Mouse (Mus musculus): Measurements from ENCODE around the gene Zfp629. TPM values are rescaled to one million over a fixed set of nuclear protein-coding genes. Genes with fewer than 3 reads are reported as not detected.

Zfp629 gene
- polyA plus RNA-seq (2021; fragmentation: Nextera tagmentation): 1.4 and 2.9 TPM in 2 replicates
- long read RNA-seq, experiment 1, full-length matches to known transcripts: 1 of 15 reads
- long read RNA-seq, experiment 1, partial matches to known transcripts: 9 of 15 reads
- long read RNA-seq, experiment 1, other reads (novel, unspliced or antisense): 5 of 15 reads
- long read RNA-seq, experiment 2, partial matches to known transcripts: 0 of 2 reads
- long read RNA-seq, experiment 2, other reads (novel, unspliced or antisense): 2 of 2 reads

GRCm38 (mm10) chr7:127614891-127615843 is at the start of gene Zfp629:
Zfp629 (minus strand) TSS chr7:127615797.

GRCm38 (mm10) chr7:127588011-127588871 is 27.4 kb downstream of the Zfp629 start, which contains the start of the genes Ccdc189 and Rnf40:
Ccdc189 (minus strand) TSS chr7:127588595.
Rnf40 (plus strand) TSS chr7:127588767.

GRCm38 (mm10) chr7:127572895-127573471 is 42.6 kb downstream of the Zfp629 start, which contains the start of gene Phkg2:
Phkg2 (plus strand) TSS chr7:127573340.

GRCm38 (mm10) chr7:127561340-127561858 is 54.2 kb downstream of the Zfp629 start, which contains the start of gene Tmem265:
Tmem265 (plus strand) TSS chr7:127561390.

Other genes with a start within 250 kb of the Zfp629 start
- 3.3 TPM in 2 replicates for gene Zfp747, start 239.7 kb downstream of the Zfp629 start, polyA plus RNA-seq (2021; fragmentation: Nextera tagmentation)
- gene 9130019O22Rik, start 228.6 kb downstream of the Zfp629 start, polyA plus RNA-seq (2021; fragmentation: Nextera tagmentation): 1.3 and 2.6 TPM in 2 replicates
- 3.3 and 4.6 TPM in 2 replicates for gene E430018J23Rik, start 222.2 kb downstream of the Zfp629 start, polyA plus RNA-seq (2021; fragmentation: Nextera tagmentation)
- 2.5 and 3.2 TPM in 2 replicates for gene Zfp764, start 209.0 kb downstream of the Zfp629 start, polyA plus RNA-seq (2021; fragmentation: Nextera tagmentation)
- gene Zfp688, start 193.7 kb downstream of the Zfp629 start, polyA plus RNA-seq (2021; fragmentation: Nextera tagmentation): 26.3 and 38.5 TPM in 2 replicates
- gene Zfp689, start 166.6 kb downstream of the Zfp629 start, polyA plus RNA-seq (2021; fragmentation: Nextera tagmentation): 2.5 and 2.9 TPM in 2 replicates
- 8.4 and 20.3 TPM in 2 replicates for gene Prr14, start 156.2 kb downstream of the Zfp629 start, polyA plus RNA-seq (2021; fragmentation: Nextera tagmentation)
- gene Fbrs, start 136.6 kb downstream of the Zfp629 start, polyA plus RNA-seq (2021; fragmentation: Nextera tagmentation): 2.8 and 8.4 TPM in 2 replicates
- 10.7 and 13.8 TPM in 2 replicates for gene Srcap, start 103.8 kb downstream of the Zfp629 start, polyA plus RNA-seq (2021; fragmentation: Nextera tagmentation)
- gene Gm42715, start 96.2 kb downstream of the Zfp629 start, polyA plus RNA-seq (2021; fragmentation: Nextera tagmentation): 1.8 and 2.5 TPM in 2 replicates
- gene Tmem265, start 54.4 kb downstream of the Zfp629 start, polyA plus RNA-seq (2021; fragmentation: Nextera tagmentation): not detected in 2 replicates
- 19.9 and 24.9 TPM in 2 replicates for gene Phkg2, start 42.5 kb downstream of the Zfp629 start, polyA plus RNA-seq (2021; fragmentation: Nextera tagmentation)
- 11.4 and 13.3 TPM in 2 replicates for gene Ccdc189, start 27.2 kb downstream of the Zfp629 start, polyA plus RNA-seq (2021; fragmentation: Nextera tagmentation)
- 9.2 and 12.6 TPM in 2 replicates for gene Rnf40, start 27.0 kb downstream of the Zfp629 start, polyA plus RNA-seq (2021; fragmentation: Nextera tagmentation)
- gene Bcl7c, start 93.1 kb upstream of the Zfp629 start, polyA plus RNA-seq (2021; fragmentation: Nextera tagmentation): 3.8 and 12.7 TPM in 2 replicates
- gene Ctf1, start 96.9 kb upstream of the Zfp629 start, polyA plus RNA-seq (2021; fragmentation: Nextera tagmentation): 0.44 and 3.5 TPM in 2 replicates
- gene Ctf2, start 116.4 kb upstream of the Zfp629 start, polyA plus RNA-seq (2021; fragmentation: Nextera tagmentation): 0.06 TPM in 1 of 2 replicates, not detected in the other
- 0.92 and 1.6 TPM in 2 replicates for gene Fbxl19, start 128.7 kb upstream of the Zfp629 start, polyA plus RNA-seq (2021; fragmentation: Nextera tagmentation)
- 18.3 and 21.9 TPM in 2 replicates for gene Orai3, start 154.0 kb upstream of the Zfp629 start, polyA plus RNA-seq (2021; fragmentation: Nextera tagmentation)
- gene Setd1a, start 160.9 kb upstream of the Zfp629 start, polyA plus RNA-seq (2021; fragmentation: Nextera tagmentation): 5.7 and 26.7 TPM in 2 replicates
- not detected in 2 replicates for gene Gm49388, start 169.8 kb upstream of the Zfp629 start, polyA plus RNA-seq (2021; fragmentation: Nextera tagmentation)
- 5.9 and 9.1 TPM in 2 replicates for gene Hsd3b7, start 184.8 kb upstream of the Zfp629 start, polyA plus RNA-seq (2021; fragmentation: Nextera tagmentation)
- 12.9 and 16.7 TPM in 2 replicates for gene Stx4a, start 208.5 kb upstream of the Zfp629 start, polyA plus RNA-seq (2021; fragmentation: Nextera tagmentation)
- gene Stx1b, start 208.8 kb upstream of the Zfp629 start, polyA plus RNA-seq (2021; fragmentation: Nextera tagmentation): 37.7 and 70.1 TPM in 2 replicates